Mouse (Mus musculus) MEL (cell line): ENCODE measurements at regions not wholly inside any gene's neighbourhood (a gene's known extent, or its start where the extent isn't known, plus 50 kb on each side); places are given as distances from the start of the nearest gene placed in this dataset.

Source experiments
- CTCF ChIP-seq, 3 experiments: IDR thresholded peaks in 2 of 3; conservative IDR thresholded peaks in 1 of 3; 2 replicates each; pipeline ENCODE4 v1.5.1; 2011 to 2012; ENCODE audit warnings: low read length in 3 of 3, low read depth in 2 of 3, mild to moderate bottlenecking in 2 of 3, improper control_type of control experiment in 1 of 3, inconsistent platforms in 1 of 3, mixed read lengths in 1 of 3, moderate library complexity in 1 of 3; ENCODE audit not compliant: control insufficient read depth in 1 of 3, insufficient read depth in 1 of 3, poor library complexity in 1 of 3, severe bottlenecking in 1 of 3
- ELF1 ChIP-seq: IDR thresholded peaks from 2 replicates; pipeline ENCODE4 v1.6.1; 2014; ENCODE audit warnings: low read depth, mild to moderate bottlenecking, inconsistent platforms, low read length, improper control_type of control experiment, moderate library complexity
- EP300 ChIP-seq, 2 experiments: IDR thresholded peaks; 2 replicates each; pipeline ENCODE4 v1.6.1; 2011; ENCODE audit warnings: improper control_type of control experiment in 2 of 2, low read length in 2 of 2, low read depth in 1 of 2, mild to moderate bottlenecking in 1 of 2
- GATA1 ChIP-seq: IDR thresholded peaks from 2 replicates; pipeline ENCODE4 v1.6.1; 2011; ENCODE audit warnings: low read depth, low read length, improper control_type of control experiment
- NELFE ChIP-seq: IDR thresholded peaks from 2 replicates; pipeline ENCODE4 v1.6.1; 2011; ENCODE audit warnings: low read depth, low read length, improper control_type of control experiment
- POLR2A ChIP-seq, 2 experiments: IDR thresholded peaks; 2 replicates each; pipeline ENCODE4 v1.6.1; 2011 to 2012; ENCODE audit warnings: low read length in 2 of 2, mild to moderate bottlenecking in 2 of 2, control low read depth in 1 of 2, improper control_type of control experiment in 1 of 2, low read depth in 1 of 2, moderate library complexity in 1 of 2; ENCODE audit not compliant: control insufficient read depth in 1 of 2, insufficient read depth in 1 of 2, poor library complexity in 1 of 2
- RAD21 ChIP-seq: IDR thresholded peaks from 2 replicates; pipeline ENCODE4 v1.6.1; 2011; ENCODE audit warnings: mild to moderate bottlenecking, low read depth, low read length, improper control_type of control experiment
- RCOR1 ChIP-seq: IDR thresholded peaks from 2 replicates; pipeline ENCODE4 v1.6.1; 2012; ENCODE audit warnings: low read depth, mild to moderate bottlenecking, inconsistent platforms, low read length, improper control_type of control experiment
- SIN3A ChIP-seq: IDR thresholded peaks from 2 replicates; pipeline ENCODE4 v1.6.1; 2012; ENCODE audit warnings: low read length, improper control_type of control experiment, inconsistent platforms
- TAL1 ChIP-seq: IDR thresholded peaks from 2 replicates; pipeline ENCODE4 v1.6.1; 2012; ENCODE audit warnings: mild to moderate bottlenecking, inconsistent platforms, low read length, moderate library complexity, mixed read lengths
- USF1 ChIP-seq: IDR thresholded peaks from 2 replicates; pipeline ENCODE4 v1.6.1; 2014; ENCODE audit warnings: low read depth, mild to moderate bottlenecking, inconsistent platforms, low read length, improper control_type of control experiment, moderate library complexity

GRCm38 (mm10) chr11:63376991-63377390, 248.2 kb downstream of the Pmp22 start:
- TF ChIP-seq CTCF (IDR thresholded peaks at IDR 0.05 in 2 of 3, conservative IDR thresholded peaks at IDR 0.05 in 1 of 3; ENCODE audit: control insufficient read depth in 1 of 3, insufficient read depth in 1 of 3, low read depth in 2 of 3, low read length in 3 of 3, poor library complexity in 1 of 3, severe bottlenecking in 1 of 3) (no peak), USF1 (no peak), RAD21 (no peak), NELFE (no peak), SIN3A (no peak), POLR2A (IDR thresholded peaks at IDR 0.05; ENCODE audit: control insufficient read depth in 1 of 2, insufficient read depth in 1 of 2, low read depth in 1 of 2, low read length in 2 of 2, poor library complexity in 1 of 2) (no peak), GATA1 (no peak), ELF1 (no peak), RCOR1 (no peak), TAL1 (no peak), EP300 (IDR thresholded peaks at IDR 0.05; ENCODE audit: low read depth in 1 of 2, low read length in 2 of 2) (no peak)
